Mouse (Mus musculus): ENCODE data around the gene Dlk1. TPM values are rescaled to one million over a fixed set of nuclear protein-coding genes. Genes with fewer than 3 reads are reported as not detected.

The Dlk1 gene
- polyA plus RNA-seq, 1 experiment: not detected

DNA sequence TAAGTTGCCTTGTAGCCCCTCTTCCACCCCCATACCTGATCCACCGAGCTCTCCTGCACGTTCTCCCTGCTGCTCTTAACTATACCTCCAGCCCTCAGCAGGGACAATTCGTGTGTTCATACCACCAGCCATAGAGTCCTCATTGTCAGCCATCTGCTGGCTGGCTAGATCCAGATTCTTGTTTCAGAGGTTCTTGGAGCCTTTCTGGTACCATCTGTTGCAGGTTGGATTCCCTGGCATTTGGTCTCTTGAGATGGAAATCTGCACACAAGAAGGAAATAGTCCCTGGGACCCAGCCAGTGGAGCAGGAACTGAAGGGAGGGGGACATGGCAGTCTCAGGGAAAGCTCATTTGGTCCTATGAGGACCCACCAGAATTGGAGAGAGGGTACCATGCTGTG is 39.1 kb downstream of the Dlk1 start:
- TF ChIP-seq USF1 (IDR thresholded peaks at IDR 0.05; ENCODE audit: low read depth) (no peak), SRF (IDR thresholded peaks at IDR 0.05; ENCODE audit: control insufficient read depth, insufficient read length, low read depth) (no peak), TCF12 (IDR thresholded peaks at IDR 0.05; ENCODE audit: insufficient read depth, poor library complexity, severe bottlenecking) (no peak), MAX (IDR thresholded peaks at IDR 0.05; ENCODE audit: low read depth) (no peak), POLR2AphosphoS2 (IDR thresholded peaks at IDR 0.05; ENCODE audit: insufficient read length, low read depth) (no peak), REST (IDR thresholded peaks at IDR 0.05; ENCODE audit: insufficient read depth, insufficient read length) (no peak), E2F4 (IDR thresholded peaks at IDR 0.05; ENCODE audit: insufficient read depth) (no peak), POLR2A (IDR thresholded peaks at IDR 0.05; ENCODE audit: insufficient read length, low read depth) (no peak), MYOG (IDR thresholded peaks at IDR 0.05; ENCODE audit: control insufficient read depth in 1 of 3, insufficient read depth in 1 of 3, insufficient read length in 2 of 3, low read depth in 2 of 3) (no peak), CEBPB (IDR thresholded peaks at IDR 0.05; ENCODE audit: insufficient read depth, poor library complexity, severe bottlenecking) (no peak), MYOD1 (IDR thresholded peaks at IDR 0.05; ENCODE audit: control insufficient read depth in 1 of 3, insufficient read length in 2 of 3, low read depth in 2 of 3) (no peak), TCF3 (IDR thresholded peaks at IDR 0.05; ENCODE audit: insufficient read length, low read depth) (no peak)
- Histone ChIP-seq H3K36me3 (ENCODE audit: control insufficient read depth, insufficient read depth) (no peaks in the 10 kb centered on the region), H3K27me3 (ENCODE audit: control insufficient read depth, insufficient read depth, insufficient read length) (no peaks in the 10 kb centered on the region), H3K4me2 (ENCODE audit: low read depth) (no peak overlapping the region), H3K4me3 (no peak overlapping the region), H3ac (ENCODE audit: control insufficient read depth, insufficient read length) (no peak overlapping the region), H3K79me2 (ENCODE audit: control insufficient read depth, insufficient read depth) (no peaks in the 10 kb centered on the region)

DNA sequence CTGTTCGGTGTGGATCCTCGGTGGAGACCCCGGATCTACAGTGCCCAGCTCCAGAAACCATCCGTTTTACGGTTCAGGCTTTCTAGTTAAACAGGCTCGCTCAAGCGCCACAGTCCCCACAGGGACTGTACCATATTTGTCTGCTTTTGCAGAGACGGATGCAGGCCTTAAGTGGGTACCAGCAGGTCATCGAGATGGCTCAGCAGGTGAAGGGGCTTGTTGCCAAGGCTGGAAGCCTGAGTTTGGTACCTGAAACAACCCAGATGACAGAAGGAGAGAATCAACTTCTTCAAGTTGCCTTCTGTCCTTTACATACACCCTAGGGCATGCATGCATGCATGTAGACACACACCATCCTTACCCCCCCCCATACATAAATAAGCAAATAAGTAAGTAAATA is 40.8 kb downstream of the Dlk1 start:
- H3K79me2 ChIP-seq (ENCODE audit: control insufficient read depth, insufficient read depth): no peaks in the 10 kb centered on the region
- no peak for TF ChIP-seq USF1 (IDR thresholded peaks at IDR 0.05; ENCODE audit: low read depth)
- no peak for TF ChIP-seq MAX (IDR thresholded peaks at IDR 0.05; ENCODE audit: low read depth)
- TF ChIP-seq CEBPB (IDR thresholded peaks at IDR 0.05; ENCODE audit: insufficient read depth, poor library complexity, severe bottlenecking): no peak
- no peak for TF ChIP-seq MYOD1 (IDR thresholded peaks at IDR 0.05; ENCODE audit: control insufficient read depth in 1 of 3, insufficient read length in 2 of 3, low read depth in 2 of 3)
- TF ChIP-seq POLR2AphosphoS2 (IDR thresholded peaks at IDR 0.05; ENCODE audit: insufficient read length, low read depth): no peak
- TF ChIP-seq TCF3 (IDR thresholded peaks at IDR 0.05; ENCODE audit: insufficient read length, low read depth): no peak
- no peak for TF ChIP-seq REST (IDR thresholded peaks at IDR 0.05; ENCODE audit: insufficient read depth, insufficient read length)
- no peak for TF ChIP-seq POLR2A (IDR thresholded peaks at IDR 0.05; ENCODE audit: insufficient read length, low read depth)
- TF ChIP-seq SRF (IDR thresholded peaks at IDR 0.05; ENCODE audit: control insufficient read depth, insufficient read length, low read depth): no peak
- TF ChIP-seq MYOG (IDR thresholded peaks at IDR 0.05; ENCODE audit: control insufficient read depth in 1 of 3, insufficient read depth in 1 of 3, insufficient read length in 2 of 3, low read depth in 2 of 3): no peak
- no peak for TF ChIP-seq E2F4 (IDR thresholded peaks at IDR 0.05; ENCODE audit: insufficient read depth)
- TF ChIP-seq TCF12 (IDR thresholded peaks at IDR 0.05; ENCODE audit: insufficient read depth, poor library complexity, severe bottlenecking): no peak
- H3ac ChIP-seq (ENCODE audit: control insufficient read depth, insufficient read length): no peak overlapping the region
- no peaks in the 10 kb centered on the region for H3K36me3 ChIP-seq (ENCODE audit: control insufficient read depth, insufficient read depth)
- no peak overlapping the region for H3K4me3 ChIP-seq
- H3K27me3 ChIP-seq (ENCODE audit: control insufficient read depth, insufficient read depth, insufficient read length): no peaks in the 10 kb centered on the region
- H3K4me2 ChIP-seq (ENCODE audit: low read depth): no peak overlapping the region

- Histone ChIP-seq H3K36me3 (ENCODE audit: control insufficient read depth, insufficient read depth) (no peaks in the 10 kb centered on the region), H3K4me2 (ENCODE audit: low read depth) (no peak overlapping the region), H3K27me3 (ENCODE audit: control insufficient read depth, insufficient read depth, insufficient read length) (no peaks in the 10 kb centered on the region), H3ac (ENCODE audit: control insufficient read depth, insufficient read length) (no peak overlapping the region), H3K79me2 (ENCODE audit: control insufficient read depth, insufficient read depth) (no peaks in the 10 kb centered on the region), H3K4me3 (no peak overlapping the region)
- TF ChIP-seq USF1 (IDR thresholded peaks at IDR 0.05; ENCODE audit: low read depth) (no peak), TCF12 (IDR thresholded peaks at IDR 0.05; ENCODE audit: insufficient read depth, poor library complexity, severe bottlenecking) (no peak), E2F4 (IDR thresholded peaks at IDR 0.05; ENCODE audit: insufficient read depth) (no peak), MAX (IDR thresholded peaks at IDR 0.05; ENCODE audit: low read depth) (no peak), MYOD1 (IDR thresholded peaks at IDR 0.05; ENCODE audit: control insufficient read depth in 1 of 3, insufficient read length in 2 of 3, low read depth in 2 of 3) (no peak), POLR2AphosphoS2 (IDR thresholded peaks at IDR 0.05; ENCODE audit: insufficient read length, low read depth) (no peak)
These were observed 42.5 kb downstream of the Dlk1 start for GRCm38 (mm10) chr12:109495016-109495644.

- H3K4me2 ChIP-seq (ENCODE audit: low read depth): no peak overlapping the region
- H3K27me3 ChIP-seq (ENCODE audit: control insufficient read depth, insufficient read depth, insufficient read length): no peaks in the 10 kb centered on the region
- H3ac ChIP-seq (ENCODE audit: control insufficient read depth, insufficient read length): no peak overlapping the region
- TF ChIP-seq TCF3 (IDR thresholded peaks at IDR 0.05; ENCODE audit: insufficient read length, low read depth) (no peak), CEBPB (IDR thresholded peaks at IDR 0.05; ENCODE audit: insufficient read depth, poor library complexity, severe bottlenecking) (no peak)
- H3K36me3 ChIP-seq (ENCODE audit: control insufficient read depth, insufficient read depth): no peaks in the 10 kb centered on the region
- no peaks in the 10 kb centered on the region for H3K79me2 ChIP-seq (ENCODE audit: control insufficient read depth, insufficient read depth)
- no peak overlapping the region for H3K4me3 ChIP-seq
These were observed 43.8 kb downstream of the Dlk1 start for GRCm38 (mm10) chr12:109496397-109496796.

- no peak overlapping the region for H3ac ChIP-seq (ENCODE audit: control insufficient read depth, insufficient read length)
- H3K36me3 ChIP-seq (ENCODE audit: control insufficient read depth, insufficient read depth): no peaks in the 10 kb centered on the region
- H3K4me2 ChIP-seq (ENCODE audit: low read depth): no peak overlapping the region
- H3K79me2 ChIP-seq (ENCODE audit: control insufficient read depth, insufficient read depth): no peaks in the 10 kb centered on the region
- no peaks in the 10 kb centered on the region for H3K27me3 ChIP-seq (ENCODE audit: control insufficient read depth, insufficient read depth, insufficient read length)
- H3K4me3 ChIP-seq: no peak overlapping the region
- TF ChIP-seq CEBPB (IDR thresholded peaks at IDR 0.05; ENCODE audit: insufficient read depth, poor library complexity, severe bottlenecking) (no peak), POLR2A (IDR thresholded peaks at IDR 0.05; ENCODE audit: insufficient read length, low read depth) (no peak), TCF3 (IDR thresholded peaks at IDR 0.05; ENCODE audit: insufficient read length, low read depth) (no peak), TCF12 (IDR thresholded peaks at IDR 0.05; ENCODE audit: insufficient read depth, poor library complexity, severe bottlenecking) (no peak), REST (IDR thresholded peaks at IDR 0.05; ENCODE audit: insufficient read depth, insufficient read length) (no peak), MAX (IDR thresholded peaks at IDR 0.05; ENCODE audit: low read depth) (no peak), USF1 (IDR thresholded peaks at IDR 0.05; ENCODE audit: low read depth) (no peak), MYOG (IDR thresholded peaks at IDR 0.05; ENCODE audit: control insufficient read depth in 1 of 3, insufficient read depth in 1 of 3, insufficient read length in 2 of 3, low read depth in 2 of 3) (no peak), MYOD1 (IDR thresholded peaks at IDR 0.05; ENCODE audit: control insufficient read depth in 1 of 3, insufficient read length in 2 of 3, low read depth in 2 of 3) (no peak), E2F4 (IDR thresholded peaks at IDR 0.05; ENCODE audit: insufficient read depth) (no peak), POLR2AphosphoS2 (IDR thresholded peaks at IDR 0.05; ENCODE audit: insufficient read length, low read depth) (no peak), SRF (IDR thresholded peaks at IDR 0.05; ENCODE audit: control insufficient read depth, insufficient read length, low read depth) (no peak)
These were observed 48.4 kb downstream of the Dlk1 start for GRCm38 (mm10) chr12:109500992-109501391.

Data from myocyte (in vitro differentiated cells).